14 mouse cellular contexts compared by ENCODE assay signal in genomic region chr13:113292001-113292400, GRCm38 (mm10). TPM values are rescaled to one million over a fixed set of nuclear protein-coding genes. Genes with fewer than 3 reads are reported as not detected.
"Had no signal": no experiment of that assay in that cellular context is flagged by ENCODE, and none has a peak within 500 bp of the region (broad histone marks: within the 10 kb centered on the region; RNA-seq: fewer than 3 reads in every experiment).

No protein-coding gene starts in this region.

- H3K27ac ChIP-seq: kidney, embryonic 15.5 days; left cerebral cortex, adult 2 months; liver, embryonic 15.5 days; neural tube, embryonic 12.5 days; stomach, postnatal 0 days had no signal

- H3K9ac ChIP-seq: liver, embryonic 15.5 days; neural tube, embryonic 12.5 days had no signal

- H3K9me3 ChIP-seq: kidney, embryonic 15.5 days; limb, embryonic 13.5 days; liver, embryonic 15.5 days; neural tube, embryonic 12.5 days had no signal

- H3K4me3 ChIP-seq: left cerebral cortex, adult 2 months; liver, embryonic 15.5 days had no signal

- DNase-seq: kidney, adult 2 months; kidney, postnatal 14 days; lung, adult 2 months; lung, postnatal 36 days; thymus, postnatal 14 days had no signal

- H3K27me3 ChIP-seq: limb, embryonic 13.5 days had no signal

- ATAC-seq: lung, postnatal 0 days had no signal

- H3K4me1 ChIP-seq: liver, embryonic 15.5 days had no signal

- H3K36me3 ChIP-seq: kidney, embryonic 15.5 days; limb, embryonic 13.5 days; liver, embryonic 15.5 days; neural tube, embryonic 12.5 days had no signal

RNA-seq across cellular contexts. Expression of gene BC067074, which starts 1.0 kb away (rescaled TPM):
- total RNA-seq: monocyte, adult 5-6 weeks; neutrophil, adult 5-6 weeks had no signal
